Comparison of ENCODE assay signal across 8 mouse cellular contexts in genomic region chr13:97241787-97242280, GRCm38 (mm10). TPM values are rescaled to one million over a fixed set of nuclear protein-coding genes. Genes with fewer than 3 reads are reported as not detected.
DNase-seq lines count a peak whose midpoint lies in the region; ATAC-seq and TF ChIP-seq lines count a peak whose summit lies in the region.

No protein-coding gene starts in this region.

- TF ChIP-seq CTCF in lung, postnatal 0 days (IDR thresholded peaks at IDR 0.05): no peak

- no peak for DNase-seq in lung, postnatal 0 days (ENCODE audit: low spot score)
- no peak for DNase-seq in lung, postnatal 25 days (ENCODE audit: low spot score)
- no peak for DNase-seq in forebrain, embryonic 10.5 days (ENCODE audit: extremely low spot score, low spot score)
- no peak for DNase-seq in ovary, adult 18-20 months (ENCODE audit: low spot score)
- DNase-seq in adrenal gland, adult 8-10 months: no peak
- no peak for DNase-seq in layer of hippocampus, adult 9-10 months (ENCODE audit: low spot score)

- peak overlapping the region; percentile 96 for H3K4me2 ChIP-seq in lung, postnatal 0 days (replicated peaks; ENCODE audit: low read depth, low read length)
- H3K4me2 ChIP-seq in limb, embryonic 12.5 days: peak overlapping the region; percentile 75
- peak overlapping the region; percentile 96 for H3K4me2 ChIP-seq in stomach, embryonic 14.5 days (replicated peaks; ENCODE audit: low read depth, low read length)

- WGBS in lung, postnatal 0 days: under 1% methylated on average over 20 of the region's 20 CpGs
- under 1% methylated on average over 20 of the region's 20 CpGs for WGBS in forebrain, embryonic 10.5 days
- under 1% methylated on average over 20 of the region's 20 CpGs for WGBS in limb, embryonic 12.5 days
- WGBS in stomach, embryonic 14.5 days: under 1% methylated on average over 20 of the region's 20 CpGs

- peak overlapping the region; percentile 70 for H3K9ac ChIP-seq in lung, postnatal 0 days (replicated peaks; ENCODE audit: low read depth)
- peak overlapping the region; percentile 91 for H3K9ac ChIP-seq in limb, embryonic 12.5 days (replicated peaks)
- peak overlapping the region; percentile 94 for H3K9ac ChIP-seq in stomach, embryonic 14.5 days (replicated peaks; ENCODE audit: low read depth, low read length)

- H3K4me3 ChIP-seq in lung, postnatal 0 days (ENCODE audit: low read depth, low read length): peak overlapping the region; percentile 88
- H3K4me3 ChIP-seq in forebrain, embryonic 10.5 days: peak overlapping the region; percentile 67
- H3K4me3 ChIP-seq in limb, embryonic 12.5 days (replicated peaks): peak overlapping the region; percentile 88
- H3K4me3 ChIP-seq in stomach, embryonic 14.5 days (ENCODE audit: low read depth, low read length): peak overlapping the region; percentile 92

- no peaks in the 10 kb centered on the region for H3K9me3 ChIP-seq in lung, postnatal 0 days (ENCODE audit: low read length)
- H3K9me3 ChIP-seq in forebrain, embryonic 10.5 days: no peaks in the 10 kb centered on the region
- no peaks in the 10 kb centered on the region for H3K9me3 ChIP-seq in limb, embryonic 12.5 days
- no peaks in the 10 kb centered on the region for H3K9me3 ChIP-seq in stomach, embryonic 14.5 days (ENCODE audit: control insufficient read depth, low read depth, low read length)

- ATAC-seq in lung, postnatal 0 days: no peak
- ATAC-seq in limb, embryonic 12.5 days (ENCODE audit: insufficient number of reproducible peaks, insufficient read depth, low FRiP score, low TSS enrichment, low read depth): no peak
- no peak for ATAC-seq in stomach, embryonic 14.5 days (ENCODE audit: insufficient number of reproducible peaks, insufficient read depth, low FRiP score, low read depth)

- H3K36me3 ChIP-seq in lung, postnatal 0 days (ENCODE audit: insufficient read depth, low read length): no peaks in the 10 kb centered on the region
- peaks cover 24% of the 10 kb centered on the region for H3K36me3 ChIP-seq in forebrain, embryonic 10.5 days (replicated peaks)
- peaks cover 23% of the 10 kb centered on the region for H3K36me3 ChIP-seq in limb, embryonic 12.5 days
- H3K36me3 ChIP-seq in stomach, embryonic 14.5 days (ENCODE audit: control insufficient read depth, insufficient read depth, low read length): peaks cover 19% of the 10 kb centered on the region

- H3K27ac ChIP-seq in lung, postnatal 0 days (ENCODE audit: low read length): peak overlapping the region; percentile 92
- peak overlapping the region; percentile 99 for H3K27ac ChIP-seq in forebrain, embryonic 10.5 days
- H3K27ac ChIP-seq in limb, embryonic 12.5 days: peak overlapping the region; percentile 93
- H3K27ac ChIP-seq in stomach, embryonic 14.5 days (ENCODE audit: low read length): peak overlapping the region; percentile 98

- TF ChIP-seq EP300 in lung, postnatal 0 days (IDR thresholded peaks at IDR 0.05): no peak

- peaks cover 4% of the 10 kb centered on the region; the same call in 1 of the 2 replicates for H3K4me1 ChIP-seq in lung, postnatal 0 days (ENCODE audit: insufficient read depth, low read depth, low read length)
- peaks cover 89% of the 10 kb centered on the region for H3K4me1 ChIP-seq in forebrain, embryonic 10.5 days
- peaks cover 63% of the 10 kb centered on the region for H3K4me1 ChIP-seq in limb, embryonic 12.5 days (replicated peaks)
- H3K4me1 ChIP-seq in stomach, embryonic 14.5 days (ENCODE audit: control insufficient read depth, insufficient read depth, low read length): peaks cover 28% of the 10 kb centered on the region

- no peaks in the 10 kb centered on the region for H3K27me3 ChIP-seq in lung, postnatal 0 days (replicated peaks; ENCODE audit: insufficient read depth, low read length)
- peaks cover 20% of the 10 kb centered on the region for H3K27me3 ChIP-seq in forebrain, embryonic 10.5 days (ENCODE audit: poor library complexity, severe bottlenecking)
- H3K27me3 ChIP-seq in limb, embryonic 12.5 days: peaks cover 5% of the 10 kb centered on the region; the same call in 1 of the 2 replicates
- H3K27me3 ChIP-seq in stomach, embryonic 14.5 days (ENCODE audit: control insufficient read depth, insufficient read depth, low read length): no peaks in the 10 kb centered on the region

RNA-seq across cellular contexts. Expression of gene Enc1, which starts 0.9 kb away (rescaled TPM):
- 2.6 and 4.0 TPM in 2 replicates for polyA plus RNA-seq in lung, postnatal 0 days (2015; fragmentation: Nextera tagmentation; extraction: Ambion mirVana)
- polyA plus RNA-seq in forebrain, embryonic 10.5 days (2016; fragmentation: Nextera tagmentation; extraction: Ambion mirVana): 7.8 and 10.0 TPM in 2 replicates
- polyA plus RNA-seq in limb, embryonic 12.5 days (2016; fragmentation: Nextera tagmentation; extraction: Ambion mirVana): 5.8 and 6.8 TPM in 2 replicates
- 7.9 and 9.2 TPM in 2 replicates for polyA plus RNA-seq in stomach, embryonic 14.5 days (2014; fragmentation: Nextera tagmentation; extraction: Ambion mirVana)
- total RNA-seq in adrenal gland, adult 8-10 months (2022): 1 to 10 TPM; 4.3 to 8.7 (median 7.9) TPM

RNA-seq across cellular contexts. Expression of gene Hexb, which starts 43.7 kb away (rescaled TPM):
- 23.6 and 26.6 TPM in 2 replicates for polyA plus RNA-seq in lung, postnatal 0 days (2015; fragmentation: Nextera tagmentation; extraction: Ambion mirVana)
- 18.4 and 20.5 TPM in 2 replicates for polyA plus RNA-seq in forebrain, embryonic 10.5 days (2016; fragmentation: Nextera tagmentation; extraction: Ambion mirVana)
- 26.5 and 28.4 TPM in 2 replicates for polyA plus RNA-seq in limb, embryonic 12.5 days (2016; fragmentation: Nextera tagmentation; extraction: Ambion mirVana)
- 32.4 and 33.8 TPM in 2 replicates for polyA plus RNA-seq in stomach, embryonic 14.5 days (2014; fragmentation: Nextera tagmentation; extraction: Ambion mirVana)
- total RNA-seq in adrenal gland, adult 8-10 months (2022): 10 to 100 TPM; 34.1 to 72.0 (median 50.7) TPM
